Mouse (Mus musculus) ES-Bruce4 (cell line): Measurements from ENCODE around the gene Prrc2b.
A peak's percentile ranks its signal among the peaks of the same experiment; 100 is the strongest.

Source experiments
- CTCF ChIP-seq: IDR thresholded peaks from one replicate; pipeline ENCODE4 v1.8.1; 2011; ENCODE audit warnings: low read depth, low read length
- EP300 ChIP-seq: IDR thresholded peaks from 2 replicates; pipeline ENCODE4 v1.6.1; 2011; ENCODE audit warnings: low read depth, low read length; ENCODE audit not compliant: insufficient read depth
- POLR2A ChIP-seq: IDR thresholded peaks from one replicate; pipeline ENCODE4 v1.8.1; 2011; ENCODE audit warnings: low read length; ENCODE audit not compliant: insufficient read depth

DNA sequence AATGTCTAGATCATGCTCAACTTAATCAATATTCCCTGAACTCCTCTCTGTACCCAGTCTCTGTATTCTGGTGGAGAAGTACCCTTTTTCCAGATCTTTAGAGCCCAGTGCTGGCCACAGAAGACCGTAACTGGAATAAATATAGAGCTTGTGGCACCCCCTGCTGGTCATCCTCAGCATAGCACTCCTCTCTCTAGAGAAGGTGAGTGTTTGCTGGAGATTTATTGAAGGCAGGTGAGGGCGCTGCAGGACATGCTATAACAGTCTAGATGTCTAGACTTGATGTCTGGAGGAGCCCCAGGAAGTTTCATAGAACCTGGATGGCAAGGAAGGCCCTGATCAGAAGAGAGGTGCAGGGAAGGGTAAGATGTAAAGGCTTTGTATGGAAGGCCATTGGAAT, 16.8 kb upstream of the Prrc2b start:
- peak; percentile 73 for TF ChIP-seq CTCF
- no peak for TF ChIP-seq POLR2A
- no peak for TF ChIP-seq EP300
